Mouse (Mus musculus) kidney, embryonic 14.5 days (tissue): ENCODE data around the gene Bhmt2. TPM values are rescaled to one million over a fixed set of nuclear protein-coding genes. Genes with fewer than 3 reads are reported as not detected.

Experiments used
- ATAC-seq: fragments of 200-750 bp; cut with Nextera tagmentation; 2 replicates; pipeline ENCODE4 v1.8.0; 2017; ENCODE audit warnings: moderate number of reproducible peaks, mild to moderate bottlenecking, moderate TSS enrichment, moderate library complexity; ENCODE audit not compliant: low FRiP score, low TSS enrichment
- H3K27ac ChIP-seq: fragments of 300-500 bp; sonication (generic); 2 replicates; pipeline ENCODE4 v1.5.1; 2014; ENCODE audit warnings: low read depth, mild to moderate bottlenecking, low read length, moderate library complexity, mixed read lengths
- H3K27me3 ChIP-seq: fragments of 300-500 bp; sonication (generic); 2 replicates; pipeline ENCODE4 v1.6.1; 2014; ENCODE audit warnings: mild to moderate bottlenecking, low read length; ENCODE audit not compliant: control insufficient read depth, insufficient read depth
- H3K36me3 ChIP-seq: fragments of 300-500 bp; sonication (generic); 2 replicates; pipeline ENCODE4 v1.6.1; 2014; ENCODE audit warnings: low read length, mixed read lengths; ENCODE audit not compliant: control insufficient read depth, insufficient read depth
- H3K4me1 ChIP-seq: fragments of 300-500 bp; sonication (generic); 2 replicates; pipeline ENCODE4 v1.6.1; 2014; ENCODE audit warnings: low read length, mixed read lengths; ENCODE audit not compliant: control insufficient read depth, insufficient read depth
- H3K4me2 ChIP-seq: fragments of 300-500 bp; sonication (generic); replicated peaks from 2 replicates; pipeline ENCODE4 v1.6.1; 2014; ENCODE audit warnings: low read depth, mild to moderate bottlenecking, low read length
- H3K4me3 ChIP-seq: fragments of 300-500 bp; sonication (generic); 2 replicates; pipeline ENCODE4 v1.5.1; 2014; ENCODE audit warnings: mild to moderate bottlenecking, low read length
- H3K9ac ChIP-seq: fragments of 300-500 bp; sonication (generic); 2 replicates; pipeline ENCODE4 v1.6.1; 2014; ENCODE audit warnings: low read depth, mild to moderate bottlenecking, low read length, moderate library complexity
- H3K9me3 ChIP-seq: fragments of 300-500 bp; sonication (generic); 2 replicates; pipeline ENCODE4 v1.6.1; 2016; ENCODE audit warnings: low read length; ENCODE audit not compliant: control insufficient read depth
- WGBS: fragments of 180-500 bp; shearing (Covaris S2); extraction: QIAGEN DNeasy Blood & Tissue Kit; methylation state at CpG from one replicate; pipeline ENCODE4 v1.1.7; 2014; 5-methylcytosine and 5-hydroxymethylcytosine counted together
- polyA plus RNA-seq: library from polyadenylated mRNA; unstranded; fragments of >200 nt; fragmentation: Nextera tagmentation; extraction: Ambion mirVana; gene quantifications from 2 replicates; pipeline ENCODE4 v1.2.1, GENCODE M21; 2014

Bhmt2 gene
- polyA plus RNA-seq, 1 experiment from 2014 or later: 0.96 TPM

GRCm38 (mm10) chr13:93673296-93673695 is 806 bp downstream of the Bhmt2 start:
- H3K4me3 ChIP-seq: no peak overlapping the region
- no peak overlapping the region for H3K4me2 ChIP-seq
- no peaks in the 10 kb centered on the region for H3K9me3 ChIP-seq
- H3K9ac ChIP-seq: no peak overlapping the region
- H3K27me3 ChIP-seq: peaks cover 11% of the 10 kb centered on the region; the same call in 1 of the 2 replicates
- WGBS: 60% methylated on average over 2 of the region's 2 CpGs
- no peak for ATAC-seq
- no peak overlapping the region for H3K27ac ChIP-seq
- H3K4me1 ChIP-seq: no peaks in the 10 kb centered on the region; the same call in 1 of the 2 replicates
- H3K36me3 ChIP-seq: no peaks in the 10 kb centered on the region

DNA sequence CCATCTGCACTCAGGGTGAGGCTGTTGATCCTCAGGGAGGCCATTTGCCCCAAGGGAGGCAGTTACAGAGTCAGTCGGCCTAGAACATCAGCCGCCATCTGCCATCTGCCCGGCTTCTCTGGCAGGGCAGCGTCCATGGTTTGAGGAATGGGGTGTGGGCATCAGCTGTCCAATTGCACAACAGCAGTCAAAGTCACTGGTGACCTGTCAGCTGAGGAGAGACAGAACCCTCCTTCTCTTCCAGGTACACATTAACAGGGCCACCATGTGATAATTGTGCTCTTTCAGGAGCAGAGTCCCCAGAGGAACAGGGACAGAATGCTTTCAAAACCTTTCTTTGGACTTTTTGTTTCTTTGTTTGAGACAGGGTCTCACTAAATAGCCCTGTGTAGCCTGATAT is 1.7 kb downstream of the Bhmt2 start:
- H3K36me3 ChIP-seq: no peaks in the 10 kb centered on the region
- H3K27ac ChIP-seq: no peak overlapping the region
- no peak overlapping the region for H3K4me2 ChIP-seq
- no peaks in the 10 kb centered on the region; the same call in 1 of the 2 replicates for H3K4me1 ChIP-seq
- H3K4me3 ChIP-seq: no peak overlapping the region
- no peaks in the 10 kb centered on the region for H3K9me3 ChIP-seq
- 89% methylated on average over 4 of the region's 4 CpGs for WGBS
- peaks cover 11% of the 10 kb centered on the region; the same call in 1 of the 2 replicates for H3K27me3 ChIP-seq
- H3K9ac ChIP-seq: no peak overlapping the region
- no peak for ATAC-seq

- Histone ChIP-seq H3K9ac (no peak overlapping the region), H3K4me3 (no peak overlapping the region), H3K4me1 (no peaks in the 10 kb centered on the region), H3K36me3 (no peaks in the 10 kb centered on the region), H3K4me2 (no peak overlapping the region), H3K27me3 (no peaks in the 10 kb centered on the region), H3K9me3 (no peaks in the 10 kb centered on the region), H3K27ac (no peak overlapping the region)
- WGBS: 87% methylated on average over 4 of the region's 4 CpGs
- no peak for ATAC-seq
These were observed 6.5 kb downstream of the Bhmt2 start for GRCm38 (mm10) chr13:93667586-93667985.

- no peak overlapping the region for H3K4me3 ChIP-seq
- no peak overlapping the region for H3K4me2 ChIP-seq
- H3K4me1 ChIP-seq: no peaks in the 10 kb centered on the region
- no peaks in the 10 kb centered on the region for H3K9me3 ChIP-seq
- no peaks in the 10 kb centered on the region for H3K27me3 ChIP-seq
- 75% methylated on average over 5 of the region's 5 CpGs for WGBS
- H3K36me3 ChIP-seq: no peaks in the 10 kb centered on the region
- no peak overlapping the region for H3K27ac ChIP-seq
- no peak overlapping the region for H3K9ac ChIP-seq
- no peak for ATAC-seq
These were observed 16.2 kb downstream of the Bhmt2 start for GRCm38 (mm10) chr13:93657941-93658340.

DNA sequence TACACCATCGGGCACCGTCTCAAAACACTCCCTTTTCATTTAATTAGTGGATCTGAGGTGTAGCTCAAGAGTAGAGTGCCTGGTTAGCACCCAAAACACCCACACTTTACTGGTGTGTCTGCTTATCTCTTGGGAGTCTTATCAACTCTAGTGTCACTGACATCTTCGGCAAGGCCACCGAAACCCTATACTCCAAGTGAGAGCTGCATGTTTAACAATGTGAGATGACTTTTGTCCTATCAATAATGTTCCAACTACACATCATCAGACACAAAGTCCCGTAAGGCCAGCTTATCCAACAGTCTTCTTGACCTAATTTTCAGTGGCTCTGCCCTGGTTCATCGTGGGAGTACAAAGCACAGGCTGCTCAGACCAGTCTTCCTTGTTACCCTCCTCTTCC is 20.7 kb downstream of the Bhmt2 start:
- Histone ChIP-seq H3K4me1 (no peaks in the 10 kb centered on the region), H3K27me3 (no peaks in the 10 kb centered on the region), H3K36me3 (no peaks in the 10 kb centered on the region), H3K9me3 (no peaks in the 10 kb centered on the region), H3K4me3 (no peak overlapping the region), H3K9ac (no peak overlapping the region), H3K27ac (no peak overlapping the region), H3K4me2 (no peak overlapping the region)
- ATAC-seq: no peak
- 85% methylated on average over 6 of the region's 6 CpGs for WGBS

DNA sequence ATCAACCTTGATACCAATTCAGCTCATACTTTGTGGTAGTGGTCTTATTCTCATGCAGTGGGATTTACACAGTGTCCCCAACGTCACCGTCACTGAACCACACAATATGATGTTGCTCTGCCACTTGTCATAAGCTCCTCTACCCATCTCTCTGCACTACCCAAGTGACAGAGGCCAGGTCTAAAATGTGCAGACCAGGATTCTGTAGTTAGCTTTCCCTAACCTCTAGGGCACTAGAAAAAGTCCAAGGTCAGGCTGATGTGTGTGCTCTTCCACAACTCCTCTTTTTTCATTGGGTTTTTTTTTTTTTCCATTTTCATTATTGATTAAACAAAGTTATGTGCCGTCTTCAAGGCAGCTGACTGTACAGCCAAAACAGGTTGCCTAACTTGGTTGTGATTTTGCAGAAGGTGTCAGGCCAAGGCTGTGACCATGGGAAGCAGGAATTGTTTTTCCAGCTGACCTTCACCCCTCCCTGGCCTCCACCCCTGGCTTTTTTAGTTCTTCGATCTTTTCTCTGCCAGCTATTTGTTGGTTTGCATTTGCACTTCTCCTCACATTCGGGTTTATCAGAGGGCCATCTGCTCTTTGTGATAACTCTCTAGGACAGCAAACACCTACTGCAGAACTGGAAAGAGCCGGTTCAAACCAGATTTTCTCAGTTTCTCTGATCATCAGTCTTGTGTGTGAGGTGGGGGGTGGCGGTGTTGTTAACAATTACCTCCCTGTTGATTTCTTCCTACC is 25.5 kb downstream of the Bhmt2 start:
- 78% methylated on average over 7 of the region's 7 CpGs for WGBS
- Histone ChIP-seq H3K27ac (no peak overlapping the region), H3K36me3 (no peaks in the 10 kb centered on the region), H3K4me3 (no peak overlapping the region), H3K4me1 (no peaks in the 10 kb centered on the region), H3K4me2 (no peak overlapping the region), H3K27me3 (no peaks in the 10 kb centered on the region), H3K9ac (no peak overlapping the region), H3K9me3 (no peaks in the 10 kb centered on the region)
- ATAC-seq: no peak

- Histone ChIP-seq H3K27ac (no peak overlapping the region), H3K4me2 (no peak overlapping the region), H3K4me1 (no peaks in the 10 kb centered on the region), H3K9me3 (no peaks in the 10 kb centered on the region), H3K27me3 (no peaks in the 10 kb centered on the region), H3K4me3 (no peak overlapping the region), H3K36me3 (no peaks in the 10 kb centered on the region), H3K9ac (no peak overlapping the region)
- no peak for ATAC-seq
- WGBS: 65% methylated on average over 4 of the region's 4 CpGs
These were observed 34.5 kb downstream of the Bhmt2 start for GRCm38 (mm10) chr13:93639636-93640035.

GRCm38 (mm10) chr13:93637282-93638245 is 36.5 kb downstream of the Bhmt2 start, which contains the start of gene Bhmt:
Gene Bhmt, minus strand, starts transcription at chr13:93637961.
- no peaks in the 10 kb centered on the region for H3K4me1 ChIP-seq
- 66% methylated on average over 19 of the region's 19 CpGs for WGBS
- H3K27me3 ChIP-seq: no peaks in the 10 kb centered on the region
- H3K36me3 ChIP-seq: no peaks in the 10 kb centered on the region
- ATAC-seq: no peak
- H3K4me3 ChIP-seq: no peak within 1 kb of the TSS
- H3K9me3 ChIP-seq: no peaks in the 10 kb centered on the region
- H3K9ac ChIP-seq: no peak within 1 kb of the TSS
- no peak within 1 kb of the TSS for H3K27ac ChIP-seq
- no peak within 1 kb of the TSS for H3K4me2 ChIP-seq

DNA sequence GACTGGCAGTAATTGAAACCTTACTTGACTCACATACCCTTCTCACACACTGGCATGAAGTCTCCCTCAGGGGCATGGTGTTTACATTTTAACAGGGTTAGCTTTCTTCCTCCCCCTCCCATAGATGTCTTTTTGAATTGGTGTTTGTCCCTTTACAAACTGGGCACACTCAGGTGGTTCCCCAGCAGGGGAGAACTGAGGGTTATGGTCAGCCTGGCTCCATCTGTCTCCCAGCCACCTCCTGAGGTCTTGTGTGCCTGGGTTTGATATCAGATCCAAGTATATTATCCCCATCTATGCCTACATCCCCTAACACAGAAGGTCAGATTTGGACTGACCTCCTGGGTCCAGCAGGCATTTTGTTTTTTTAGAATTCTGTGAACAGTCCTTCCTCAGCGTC is 37.5 kb downstream of the Bhmt2 start:
- Histone ChIP-seq H3K27me3 (no peaks in the 10 kb centered on the region), H3K36me3 (no peaks in the 10 kb centered on the region), H3K9me3 (no peaks in the 10 kb centered on the region), H3K4me2 (no peak overlapping the region), H3K4me1 (no peaks in the 10 kb centered on the region), H3K27ac (no peak overlapping the region), H3K4me3 (no peak overlapping the region), H3K9ac (no peak overlapping the region)
- no peak for ATAC-seq
- 71% methylated on average over 1 of the region's 1 CpGs for WGBS
